Mouse (Mus musculus) layer of hippocampus, adult 8-10 months (tissue): ENCODE data around the gene Msl2. TPM values are rescaled to one million over a fixed set of nuclear protein-coding genes. Genes with fewer than 3 reads are reported as not detected.

Source experiments
- DNase-seq, 2 experiments: peaks; one replicate each; pipeline ENCODE4 v3.0.0; 2022; ENCODE audit warnings: low spot score in 2 of 2
- total RNA-seq, 4 experiments: library from RNA; stranded (reverse); gene quantifications; 2 replicates each; pipeline ENCODE4 v1.2.4; 2022

Msl2 gene
- total RNA-seq = 10 to 100 TPM; 66.6 to 73.6 (median 67.9) TPM

DNA sequence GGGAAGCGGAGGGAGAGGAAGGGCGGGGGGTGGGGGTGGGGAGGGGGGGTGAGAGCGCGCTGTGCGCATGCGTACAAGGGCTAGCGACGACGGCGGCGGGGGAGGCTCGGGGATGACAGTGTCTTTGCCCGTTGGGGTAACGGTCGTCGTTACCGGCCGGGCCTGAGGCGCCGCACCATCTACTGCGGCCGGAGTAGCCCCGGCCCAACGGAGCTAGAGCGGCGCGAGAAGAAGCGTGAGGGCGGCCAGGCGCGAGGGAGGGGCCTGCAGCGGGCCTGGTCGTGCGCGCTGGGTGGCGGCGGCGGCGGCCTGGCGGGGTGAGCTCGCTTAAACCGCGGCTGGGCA is at the start of gene Msl2:
Msl2 (plus strand) TSS at position 115 of the 345 bp plus-strand sequence.
- no peak for DNase-seq

DNA sequence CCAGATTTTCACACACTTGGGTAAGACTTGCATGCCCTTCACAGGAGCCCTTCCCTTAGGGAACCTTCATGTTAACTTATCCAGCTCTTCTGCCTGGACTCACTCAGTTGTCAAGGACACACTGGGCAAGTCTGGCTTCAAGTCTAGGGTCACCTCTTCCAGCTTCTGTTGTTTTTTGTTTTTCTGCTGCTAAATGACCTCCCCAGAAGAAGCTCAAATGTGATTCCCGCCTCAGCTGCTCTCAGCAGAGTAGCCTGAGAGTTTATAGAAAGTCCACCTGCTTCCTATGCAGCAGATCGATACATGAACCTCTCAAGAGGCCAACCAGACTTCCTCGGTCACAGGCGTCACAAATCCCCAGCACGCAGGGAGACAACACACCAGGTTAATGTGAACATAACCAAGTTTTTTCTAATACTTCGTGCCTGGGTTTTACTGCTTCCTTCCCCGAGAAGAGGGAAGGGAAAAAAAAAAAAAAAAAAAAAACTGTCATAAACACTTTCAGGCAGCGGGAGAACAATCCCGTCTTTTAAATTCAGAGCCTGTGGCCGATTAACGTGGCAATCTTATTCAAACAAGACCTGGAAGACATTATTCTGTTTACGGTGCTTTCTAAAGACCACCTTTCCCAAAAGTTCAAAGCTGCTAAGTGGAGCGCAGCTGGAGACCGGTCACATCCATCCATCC is 40.0 kb upstream of the Msl2 start:
- no peak for DNase-seq

DNA sequence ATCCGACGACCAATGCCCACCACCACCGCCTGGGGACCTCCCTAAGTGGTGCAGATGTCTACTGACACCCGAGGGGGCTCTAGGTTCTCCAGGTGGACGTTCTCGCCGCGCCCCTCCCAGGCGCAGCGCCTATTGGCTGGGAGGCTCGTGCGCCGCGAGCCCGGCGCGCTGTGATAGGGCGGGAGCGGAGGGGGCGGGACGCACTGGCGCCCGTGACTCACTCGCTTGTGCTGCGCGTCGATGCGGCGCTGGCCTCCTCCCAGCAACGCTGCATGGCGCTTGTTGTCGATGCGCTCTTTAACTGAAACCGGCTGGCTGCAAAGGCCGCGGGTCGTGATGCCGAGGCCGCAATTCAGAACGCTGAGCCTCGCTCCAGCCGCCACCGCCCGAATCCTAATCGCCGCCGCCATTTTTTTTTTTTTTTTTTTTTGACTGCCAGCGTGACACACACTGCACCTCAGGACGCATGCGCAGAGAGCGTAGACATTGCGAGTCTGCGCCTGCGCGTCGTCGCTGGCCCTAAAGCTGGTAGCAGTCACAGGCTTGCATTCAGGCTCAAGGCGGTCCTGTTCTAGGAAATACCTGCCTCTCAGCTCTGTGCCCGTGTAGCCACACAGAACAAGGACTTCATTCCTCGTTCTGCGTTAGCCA is 39.3 kb upstream of the Msl2 start, which contains the start of gene Pccb:
Pccb (minus strand) TSS at position 451 of the 651 bp plus-strand sequence.
- DNase-seq = peak; percentile 93 to 98

DNA sequence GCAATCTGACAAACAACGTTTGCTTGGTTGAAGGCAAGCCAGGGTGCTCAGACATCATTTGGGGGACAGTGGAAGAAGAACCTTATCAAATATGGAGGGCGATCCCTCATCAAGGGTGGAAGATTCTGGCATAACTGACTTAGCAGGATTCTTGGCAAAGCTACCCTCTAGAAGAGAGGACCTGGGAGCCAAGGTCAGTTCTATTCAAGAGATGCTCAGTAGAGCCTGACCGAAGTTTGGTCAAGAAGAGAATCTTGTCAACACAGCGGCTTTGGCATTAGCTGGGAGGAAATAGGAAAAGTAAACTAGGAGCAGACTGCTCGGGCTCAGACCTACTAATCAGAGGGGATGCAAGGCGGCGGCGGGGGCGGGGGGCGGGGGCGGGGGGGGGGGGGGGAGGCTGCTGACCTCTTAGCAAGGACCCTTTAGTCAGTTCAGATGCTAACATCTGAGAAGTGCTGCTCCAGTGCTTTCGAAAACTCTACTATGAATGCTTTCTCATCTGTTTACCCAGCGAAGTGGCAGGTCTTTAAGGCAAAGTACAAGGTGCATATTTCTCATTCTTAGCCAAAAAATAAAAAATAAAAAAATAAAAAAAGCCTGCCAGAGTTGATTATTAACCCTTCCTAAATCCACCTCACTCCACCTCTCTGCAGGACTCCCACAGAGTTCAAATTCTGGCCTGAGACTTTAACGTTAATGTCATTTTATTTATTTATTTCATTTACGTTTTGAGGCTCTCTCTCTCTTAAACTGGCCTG is 37.9 kb upstream of the Msl2 start:
- no peak for DNase-seq

DNA sequence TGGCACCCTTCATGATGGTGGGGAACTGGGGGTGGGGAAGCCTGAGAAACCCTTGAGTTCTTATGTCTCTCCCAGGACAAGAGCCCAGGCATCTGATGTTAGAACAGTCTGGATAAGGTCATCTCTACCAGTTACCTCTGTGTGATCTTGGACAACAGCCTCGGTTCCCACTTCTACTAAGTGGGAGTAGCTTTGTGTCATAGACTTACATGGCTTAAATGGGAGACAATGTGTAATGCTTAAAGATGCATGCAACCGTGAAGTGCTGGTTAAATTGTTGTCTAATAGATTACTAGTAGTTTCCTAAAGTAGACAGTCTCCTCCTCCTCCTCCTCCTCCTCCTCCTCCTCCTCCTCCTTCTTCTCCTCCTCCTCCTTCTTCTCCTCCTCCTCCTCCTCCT is 37.0 kb upstream of the Msl2 start:
- no peak for DNase-seq

DNA sequence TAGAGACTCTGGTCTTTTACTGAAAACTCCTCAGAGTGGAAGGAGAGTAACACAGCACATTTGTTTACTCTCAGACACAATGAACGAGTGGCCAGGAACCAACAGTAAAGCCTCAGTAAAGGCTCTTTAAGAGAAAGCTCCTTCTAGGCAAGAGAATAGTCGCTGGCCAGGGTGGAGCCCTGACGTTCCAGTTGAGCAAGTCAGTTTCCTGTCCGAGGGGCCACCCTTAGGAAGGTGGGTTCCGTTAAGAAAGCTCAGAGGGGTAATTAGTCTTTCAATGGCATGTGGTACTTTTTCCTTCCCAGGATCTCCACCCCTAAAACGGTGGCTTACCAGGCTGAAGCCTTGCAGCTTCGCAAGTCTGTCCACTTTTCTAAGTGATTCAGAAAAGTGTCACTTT is 36.5 kb upstream of the Msl2 start:
- DNase-seq = no peak

DNA sequence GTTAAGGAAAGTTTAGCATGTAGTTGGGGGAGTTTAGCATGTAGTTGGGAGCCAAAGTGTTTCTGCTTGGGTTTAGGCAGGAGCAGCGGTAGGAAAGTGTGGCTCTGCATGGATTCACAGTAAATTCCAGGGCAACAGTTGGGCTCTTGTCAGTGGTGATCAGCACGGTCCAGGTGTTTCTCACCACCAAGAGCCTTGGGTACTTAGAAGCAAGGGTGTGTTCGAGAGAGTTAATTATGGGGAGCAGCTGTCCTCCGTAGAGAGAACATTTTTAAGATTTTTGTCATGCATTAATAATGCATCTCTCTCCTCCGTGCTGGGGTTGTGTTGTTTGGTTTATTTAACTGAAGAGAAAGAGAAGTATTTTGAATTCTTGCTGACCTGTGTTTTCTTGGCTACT is 35.3 kb upstream of the Msl2 start:
- no peak for DNase-seq

DNA sequence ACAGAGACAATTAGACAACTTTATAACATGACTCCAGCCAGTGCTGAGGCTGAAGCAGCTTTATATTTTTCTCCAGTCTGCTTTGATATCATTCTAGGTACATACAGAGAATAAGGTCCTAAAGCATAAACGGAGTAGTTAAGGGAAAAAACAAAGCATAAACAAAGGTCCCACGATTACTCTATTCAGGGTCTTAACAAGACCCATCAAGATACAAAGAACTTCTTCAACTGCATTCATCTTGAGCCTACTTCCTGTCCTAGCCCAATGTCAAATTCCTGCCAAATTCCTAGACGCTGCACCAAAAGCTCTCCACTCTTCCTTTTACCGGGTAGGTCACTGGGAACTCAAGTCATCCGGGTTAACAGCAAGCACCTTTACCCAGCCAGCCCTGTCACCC is 32.4 kb upstream of the Msl2 start:
- DNase-seq = no peak

DNA sequence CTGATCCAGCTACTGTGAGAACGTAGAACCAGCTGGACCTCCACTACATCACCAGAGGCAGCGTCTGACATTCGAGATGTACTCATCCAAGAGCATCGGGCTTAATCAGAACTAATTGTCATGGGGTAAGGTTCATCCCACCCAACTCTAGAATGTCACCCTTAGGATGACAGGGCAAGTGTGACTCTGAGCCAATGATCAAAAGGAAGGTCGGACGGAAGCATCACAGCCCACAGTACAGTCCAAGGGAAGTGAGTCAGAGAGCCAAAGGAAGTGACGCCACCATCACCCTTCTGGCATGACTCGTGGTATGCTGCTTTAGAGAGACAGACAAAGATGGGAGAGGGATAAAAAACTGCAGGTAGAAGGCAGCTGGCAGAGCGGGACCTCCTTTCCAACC is 31.7 kb upstream of the Msl2 start:
- no peak for DNase-seq

DNA sequence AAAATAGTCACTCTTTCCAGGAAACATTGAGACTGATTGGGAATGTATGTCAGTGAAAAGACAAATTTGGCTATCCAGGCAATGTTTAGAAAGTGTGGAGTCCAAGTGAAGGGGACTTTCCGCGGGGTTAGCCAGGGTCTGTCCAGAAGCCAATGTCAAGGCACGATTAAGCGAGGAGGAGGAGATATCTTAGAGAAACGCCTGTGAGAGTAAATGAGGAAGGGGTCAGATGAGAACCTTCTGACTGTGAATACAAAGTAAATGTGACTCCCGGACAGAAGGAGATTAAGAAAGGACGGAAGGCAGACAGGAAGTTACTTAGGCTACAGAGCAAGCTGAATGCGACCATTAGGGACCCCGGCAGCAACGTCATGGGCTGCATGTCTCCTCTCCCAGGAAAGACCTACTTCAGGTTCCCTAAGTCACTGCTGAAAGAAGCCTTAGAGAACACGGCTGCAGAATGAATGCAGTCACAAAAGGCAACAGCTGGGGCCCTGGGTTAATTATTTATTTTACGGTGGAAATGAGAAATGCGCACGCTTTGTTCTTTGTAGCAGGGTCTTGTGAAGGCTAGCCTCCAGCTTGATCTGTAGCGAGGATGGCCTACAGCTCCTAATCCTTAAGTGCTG is 28.1 kb upstream of the Msl2 start:
- DNase-seq = no peak

DNA sequence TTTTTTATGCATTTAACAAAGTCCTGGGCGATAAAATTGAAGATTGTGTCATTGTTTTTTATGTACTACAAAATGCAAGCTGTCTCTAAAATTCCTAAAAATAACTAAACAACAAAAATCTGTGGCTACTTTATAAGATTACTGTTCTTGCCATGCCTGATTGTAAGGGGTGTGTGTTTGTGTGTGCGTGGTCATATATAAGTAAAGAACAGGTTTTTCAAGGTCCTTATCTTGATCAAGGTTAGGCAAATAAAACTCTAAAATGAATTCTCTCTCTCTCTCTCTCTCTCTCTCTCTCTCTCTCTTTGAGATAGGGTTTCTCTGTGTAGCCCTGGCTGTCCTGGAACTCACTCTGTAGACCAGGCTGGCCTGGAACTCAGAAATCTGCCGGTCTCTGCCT is 21.9 kb upstream of the Msl2 start:
- no peak for DNase-seq

DNA sequence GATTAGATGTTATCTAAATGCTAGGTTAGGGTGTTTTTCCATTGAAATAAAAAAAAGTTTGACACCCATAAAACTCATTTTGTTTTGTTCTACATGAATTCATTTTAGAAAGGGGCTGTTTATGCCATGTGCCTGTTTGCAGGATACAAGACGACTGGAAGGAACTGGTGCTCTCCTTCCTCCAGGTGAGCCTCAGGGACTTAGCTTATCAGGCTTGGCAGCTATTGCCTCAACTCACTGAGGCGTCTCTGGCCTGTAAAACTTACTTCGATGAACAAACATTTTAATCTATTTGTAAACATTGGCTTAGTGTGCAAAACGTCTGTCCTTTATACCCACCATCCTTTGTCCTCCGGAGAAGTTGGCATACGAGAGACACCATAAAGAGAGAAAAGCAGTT is 21.2 kb upstream of the Msl2 start:
- DNase-seq = no peak

DNA sequence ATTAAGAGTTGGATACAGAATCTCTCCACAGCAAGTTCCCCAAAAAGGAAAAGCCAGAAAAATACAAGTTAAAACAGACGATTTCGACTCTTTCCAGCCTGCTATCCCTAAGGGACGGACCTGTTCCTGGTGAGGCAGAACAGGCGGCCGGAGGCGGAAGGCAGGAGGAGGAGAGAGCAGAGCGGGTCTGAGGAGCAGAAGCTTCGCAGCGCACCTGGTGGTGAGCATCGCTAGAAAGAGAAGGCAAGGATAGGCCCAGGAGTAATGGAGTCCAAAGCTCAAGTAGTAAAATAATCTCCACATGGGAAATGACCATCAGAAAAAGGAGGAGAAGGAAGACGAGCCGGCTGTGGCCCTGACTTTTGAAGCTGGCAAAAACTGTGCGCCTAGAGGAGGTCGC is 20.6 kb upstream of the Msl2 start:
- no peak for DNase-seq

DNA sequence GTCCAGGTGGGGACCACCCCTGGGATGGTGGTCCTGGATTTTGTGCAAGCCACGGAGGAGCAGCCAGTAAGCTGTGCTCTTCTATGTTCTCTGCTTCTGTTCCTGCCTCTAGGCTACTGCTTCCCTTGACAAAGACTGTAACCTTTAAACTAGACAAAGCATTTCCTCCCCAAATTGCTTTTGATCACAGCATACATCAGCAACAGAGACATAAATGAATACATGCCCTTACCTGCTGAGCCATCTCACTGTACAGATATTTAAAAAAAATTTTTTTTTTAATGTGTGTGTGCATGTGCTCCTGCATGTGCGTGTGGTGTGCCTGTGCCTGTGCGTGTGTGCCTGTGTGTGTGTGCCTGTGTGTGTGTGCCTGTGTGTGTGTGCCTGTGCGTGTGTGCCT is 16.7 kb upstream of the Msl2 start:
- no peak for DNase-seq

DNA sequence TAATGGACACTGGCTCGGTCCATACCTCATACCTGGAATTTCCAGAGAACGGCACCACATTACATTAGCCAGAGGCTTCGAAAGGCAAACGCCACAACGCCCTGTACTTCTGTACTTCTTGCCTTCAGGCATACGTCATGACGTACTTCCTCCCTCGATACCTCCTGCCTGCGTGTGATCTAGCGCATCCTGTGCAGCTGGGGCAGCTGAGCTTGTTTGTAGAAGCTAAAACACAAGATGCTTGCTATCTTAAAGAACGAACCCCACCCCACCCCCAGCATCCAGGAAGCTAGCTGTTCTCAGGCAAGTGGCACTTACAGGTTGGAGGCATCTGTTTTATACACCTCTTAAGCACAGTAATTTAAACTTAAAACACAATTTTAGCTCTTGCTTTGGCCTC is 12.9 kb upstream of the Msl2 start:
- DNase-seq = no peak

DNA sequence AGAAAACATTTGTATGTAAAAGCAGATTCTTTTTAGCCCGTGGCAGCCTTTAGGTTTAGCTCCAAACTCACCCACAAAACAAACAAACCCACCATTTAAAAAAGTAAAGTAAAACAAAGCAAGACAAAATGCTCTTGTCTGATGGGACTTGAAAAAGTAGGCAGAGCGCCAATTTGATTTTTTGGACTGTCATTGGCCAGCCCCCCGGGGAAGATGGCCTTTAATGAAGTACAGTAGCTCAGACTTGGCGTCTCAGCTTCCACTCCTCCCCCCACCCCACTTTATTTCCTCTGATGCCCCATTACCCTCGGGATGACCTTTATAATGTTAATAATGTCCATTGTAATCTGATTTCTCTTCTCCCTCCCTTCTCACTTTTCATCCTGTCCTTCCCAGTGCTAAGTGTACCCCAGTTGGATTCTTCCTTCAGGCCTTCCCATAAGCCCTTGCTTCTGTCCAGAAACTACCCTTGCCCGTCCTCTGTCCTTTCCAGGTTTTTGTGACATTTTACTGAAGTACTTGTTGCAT is 11.6 kb upstream of the Msl2 start:
- no peak for DNase-seq

DNA sequence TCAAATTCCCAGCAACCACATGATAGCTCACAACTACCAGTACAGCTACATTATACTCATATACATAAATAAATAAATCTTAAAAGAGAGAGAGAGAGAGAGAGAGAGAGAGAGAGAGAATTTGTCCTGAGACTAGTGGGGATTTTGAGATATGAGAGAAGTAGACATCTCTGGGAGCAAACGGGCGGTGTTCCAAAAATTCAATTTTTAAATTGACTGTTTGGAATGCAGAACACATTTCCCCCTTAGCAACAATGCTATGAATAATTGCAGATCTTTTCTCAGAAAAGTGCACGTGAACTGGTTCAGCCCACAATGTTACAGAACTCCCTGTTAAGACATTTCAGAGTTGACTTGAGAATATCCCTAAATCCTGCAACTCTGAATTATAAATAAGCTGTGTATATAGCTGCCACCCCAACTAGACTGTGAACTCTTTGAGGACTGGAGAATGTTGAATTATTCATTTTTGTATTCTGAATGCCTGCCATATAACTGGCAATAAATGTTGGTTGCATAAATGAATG is 8.8 kb upstream of the Msl2 start:
- no peak for DNase-seq

DNA sequence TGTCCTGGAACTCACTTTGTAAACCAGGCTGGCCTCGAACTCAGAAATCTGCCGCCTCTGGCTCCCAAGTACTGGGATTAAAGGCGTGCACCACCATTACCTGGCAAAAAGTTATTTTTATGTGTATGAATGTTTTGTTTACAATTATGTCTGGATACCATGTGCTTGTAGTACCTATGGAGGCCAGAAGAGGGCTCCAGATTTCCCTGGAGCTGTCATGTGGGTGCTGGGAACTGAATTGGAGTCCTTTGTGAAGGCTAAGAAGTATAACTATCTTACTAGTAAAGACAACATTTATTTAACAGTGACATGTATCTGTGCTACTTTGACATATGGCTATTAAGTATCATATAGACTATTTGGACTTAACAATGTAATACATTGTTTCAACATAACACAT is 4.1 kb upstream of the Msl2 start:
- DNase-seq = no peak

DNA sequence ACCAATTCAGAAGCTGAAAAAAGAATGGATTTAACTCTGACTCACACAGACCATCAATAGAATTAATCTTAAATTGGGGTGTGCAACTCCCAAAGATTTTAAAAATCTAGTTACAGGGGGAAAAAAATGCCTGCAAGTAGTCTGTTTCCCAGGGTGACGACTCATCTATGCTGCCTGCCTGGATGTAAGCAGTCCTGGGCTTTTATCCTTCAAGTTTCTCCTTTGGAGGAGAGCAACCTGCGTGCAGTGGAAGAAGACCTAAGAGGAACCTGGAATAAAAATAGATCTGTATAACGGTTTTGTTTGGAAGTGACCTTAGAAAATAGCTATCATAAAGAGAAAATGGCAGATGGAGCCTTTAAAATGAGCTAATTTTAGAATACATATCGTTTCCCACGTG is 1.4 kb upstream of the Msl2 start:
- no peak for DNase-seq

DNA sequence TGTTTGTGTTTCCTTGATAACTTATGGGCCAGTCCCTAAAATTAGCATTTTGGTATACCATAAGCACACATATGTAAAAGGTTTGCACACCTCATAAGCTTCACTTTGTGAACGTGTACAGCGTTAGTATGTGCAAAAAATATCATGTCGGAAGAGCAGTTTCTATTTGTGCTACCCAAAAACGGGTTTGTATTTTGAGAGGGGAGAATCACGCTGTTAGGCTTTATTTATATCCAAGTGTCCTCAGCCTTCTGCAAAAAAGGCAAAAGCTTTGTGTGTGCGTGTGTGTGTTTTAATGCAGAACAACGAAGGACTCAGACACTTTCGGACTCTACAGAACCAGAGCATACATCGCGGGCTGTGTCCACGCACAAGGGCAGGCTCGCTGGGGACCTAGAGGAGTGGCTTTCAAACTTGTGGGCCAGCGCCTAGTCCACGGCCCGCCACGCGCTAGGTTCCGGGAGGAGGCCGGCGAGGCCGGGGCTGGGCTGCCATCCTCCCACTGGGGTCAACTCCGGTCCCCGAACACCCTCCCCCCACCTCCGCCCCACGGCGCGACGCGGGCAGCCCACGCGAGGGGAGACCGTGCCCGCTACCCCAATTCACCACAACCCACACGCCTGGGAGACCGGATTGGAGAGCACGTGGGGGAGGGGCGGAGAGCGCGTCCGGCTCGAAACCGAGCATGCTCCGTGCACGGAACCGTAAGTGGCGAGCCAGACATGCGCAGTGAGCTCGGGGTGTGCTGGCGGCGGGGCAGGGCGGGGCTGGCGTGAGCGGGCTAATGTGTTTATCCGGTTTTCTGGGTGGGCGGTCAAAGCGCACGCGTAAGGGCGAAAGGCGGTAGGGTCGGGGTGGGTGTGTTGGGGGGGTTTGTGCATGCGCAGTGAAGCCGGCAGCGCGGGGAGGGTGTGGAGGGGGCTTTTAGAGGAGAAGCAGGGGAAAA is 587 bp upstream of the Msl2 start:
- peak; percentile 98 to 99 for DNase-seq
